Mouse (Mus musculus): ENCODE measurements around the gene Samsn1. TPM values are rescaled to one million over a fixed set of nuclear protein-coding genes. Genes with fewer than 3 reads are reported as not detected.

Gene Samsn1
- total and polyA plus RNA-seq, 2 experiments from 2014 or later, result 0.19 to 1.2 TPM

DNA sequence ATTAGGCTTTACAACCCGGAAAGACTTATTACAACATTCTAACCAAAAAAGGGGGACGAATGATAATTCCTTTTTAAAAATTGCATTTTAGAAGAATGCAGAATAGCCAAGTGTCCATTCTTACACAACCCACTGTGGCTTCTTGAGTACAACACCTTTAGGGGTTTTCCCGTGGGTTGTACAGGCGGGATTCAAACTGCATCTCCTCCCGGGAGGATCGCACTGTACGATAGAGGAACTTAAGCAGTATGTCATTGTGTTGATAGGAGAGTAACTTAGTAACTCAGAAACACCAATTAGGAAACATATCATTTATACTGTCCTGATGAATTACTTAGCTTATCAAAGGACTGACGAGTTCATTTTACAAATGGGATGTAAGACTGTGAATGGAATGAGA lies 149.8 kb downstream of the Samsn1 start:
- Histone ChIP-seq H3K36me3 (replicated peaks; ENCODE audit: control insufficient read depth, insufficient read depth, low read length) (no peaks in the 10 kb centered on the region), H3K4me3 (ENCODE audit: low read depth, low read length) (no peak overlapping the region), H3K4me1 (ENCODE audit: control insufficient read depth, insufficient read depth) (no peaks in the 10 kb centered on the region; the same call in 1 of the 2 replicates), H3K27ac (ENCODE audit: low read depth) (no peak overlapping the region), H3K4me2 (ENCODE audit: low read depth, low read length) (no peak overlapping the region), H3K27me3 (ENCODE audit: control insufficient read depth, insufficient read depth, low read length) (no peaks in the 10 kb centered on the region), H3K9me3 (replicated peaks; ENCODE audit: control insufficient read depth, low read length) (no peaks in the 10 kb centered on the region), H3K9ac (replicated peaks; ENCODE audit: low read depth, low read length) (no peak overlapping the region)
- ATAC-seq (ENCODE audit: insufficient read depth, low read depth), result no peak
- no peak for DNase-seq (ENCODE audit: low spot score)
- TF ChIP-seq CTCF (IDR thresholded peaks at IDR 0.05; ENCODE audit: low read depth) (no peak), EP300 (IDR thresholded peaks at IDR 0.05; ENCODE audit: low read depth) (no peak)
- WGBS, result 78% methylated on average over 8 of the region's 8 CpGs

DNA sequence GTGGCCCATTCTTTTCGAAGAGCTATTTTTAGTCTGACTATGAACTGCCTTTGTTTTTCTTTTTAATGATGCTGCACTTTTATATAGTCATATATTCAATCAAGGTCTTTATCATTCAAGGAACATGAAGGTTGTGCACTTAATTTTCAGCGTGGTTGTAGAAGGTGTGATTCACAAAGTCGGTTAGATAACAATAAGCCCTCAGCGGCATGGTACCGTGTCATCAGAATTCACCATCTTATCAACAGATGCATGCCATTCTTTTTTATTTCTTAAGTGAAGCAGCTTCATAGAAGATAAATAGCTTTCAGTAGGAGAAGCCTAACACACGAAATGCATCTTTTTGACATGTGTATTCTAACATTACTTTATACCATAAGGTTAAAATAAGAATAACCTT lies 154.7 kb downstream of the Samsn1 start:
- no peak overlapping the region for H3K4me3 ChIP-seq (ENCODE audit: low read depth, low read length)
- H3K9me3 ChIP-seq (replicated peaks; ENCODE audit: control insufficient read depth, low read length), result no peaks in the 10 kb centered on the region
- no peak overlapping the region for H3K4me2 ChIP-seq (ENCODE audit: low read depth, low read length)
- no peaks in the 10 kb centered on the region for H3K27me3 ChIP-seq (ENCODE audit: control insufficient read depth, insufficient read depth, low read length)
- ATAC-seq (ENCODE audit: insufficient read depth, low read depth) (no peak), DNase-seq (ENCODE audit: low spot score) (no peak)
- WGBS, result 61% methylated on average over 6 of the region's 6 CpGs
- TF ChIP-seq EP300 (IDR thresholded peaks at IDR 0.05; ENCODE audit: low read depth) (no peak), CTCF (IDR thresholded peaks at IDR 0.05; ENCODE audit: low read depth) (no peak)
- H3K9ac ChIP-seq (replicated peaks; ENCODE audit: low read depth, low read length), result no peak overlapping the region
- no peaks in the 10 kb centered on the region for H3K36me3 ChIP-seq (replicated peaks; ENCODE audit: control insufficient read depth, insufficient read depth, low read length)
- H3K27ac ChIP-seq (ENCODE audit: low read depth), result no peak overlapping the region
- no peaks in the 10 kb centered on the region for H3K4me1 ChIP-seq (ENCODE audit: control insufficient read depth, insufficient read depth)

DNA sequence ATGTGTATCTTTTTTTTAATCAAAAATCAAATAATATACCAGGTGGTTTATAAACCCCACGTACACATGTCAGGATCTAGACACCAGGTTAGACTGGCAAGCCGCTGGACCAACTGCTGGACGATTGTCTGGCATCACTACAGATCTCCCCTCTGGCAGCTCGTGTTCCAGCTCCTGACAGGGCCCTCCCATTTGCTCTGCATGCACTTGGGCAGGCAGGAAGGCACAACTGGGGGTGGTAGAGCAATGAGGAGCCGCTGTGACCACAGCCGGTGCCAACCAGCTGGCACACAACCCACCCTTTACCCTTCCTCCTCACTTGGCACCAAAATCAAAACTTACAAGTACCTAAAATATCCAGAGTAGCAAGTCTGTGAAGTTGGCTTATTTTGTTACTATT lies 156.6 kb downstream of the Samsn1 start:
- Histone ChIP-seq H3K9ac (replicated peaks; ENCODE audit: low read depth, low read length) (no peak overlapping the region), H3K27me3 (ENCODE audit: control insufficient read depth, insufficient read depth, low read length) (no peaks in the 10 kb centered on the region), H3K4me1 (ENCODE audit: control insufficient read depth, insufficient read depth) (no peaks in the 10 kb centered on the region), H3K27ac (ENCODE audit: low read depth) (no peak overlapping the region), H3K4me3 (ENCODE audit: low read depth, low read length) (no peak overlapping the region), H3K4me2 (ENCODE audit: low read depth, low read length) (no peak overlapping the region), H3K36me3 (replicated peaks; ENCODE audit: control insufficient read depth, insufficient read depth, low read length) (no peaks in the 10 kb centered on the region), H3K9me3 (replicated peaks; ENCODE audit: control insufficient read depth, low read length) (no peaks in the 10 kb centered on the region)
- ATAC-seq (ENCODE audit: insufficient read depth, low read depth) (no peak), DNase-seq (ENCODE audit: low spot score) (no peak)
- WGBS, result 69% methylated on average over 6 of the region's 6 CpGs
- no peak for TF ChIP-seq EP300 (IDR thresholded peaks at IDR 0.05; ENCODE audit: low read depth)
- TF ChIP-seq CTCF (IDR thresholded peaks at IDR 0.05; ENCODE audit: low read depth), result no peak

DNA sequence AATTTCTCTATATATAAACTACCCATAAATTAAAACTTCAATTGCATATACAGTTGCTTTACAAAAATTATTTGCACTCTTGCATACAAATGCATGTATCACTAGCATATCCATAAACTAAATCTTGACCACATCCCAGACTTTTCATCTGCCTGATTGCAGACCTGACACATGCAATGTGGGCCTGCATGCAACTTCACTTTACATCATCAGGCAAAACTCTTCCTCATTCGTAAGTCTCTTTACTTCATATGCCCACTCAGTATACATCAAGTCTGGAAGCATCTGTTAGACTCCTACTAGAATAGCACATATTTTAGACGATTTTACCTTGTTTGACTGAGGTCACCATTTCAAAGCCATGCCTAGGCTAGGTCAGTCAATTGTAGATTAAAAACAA lies 157.4 kb downstream of the Samsn1 start:
- no peaks in the 10 kb centered on the region for H3K9me3 ChIP-seq (replicated peaks; ENCODE audit: control insufficient read depth, low read length)
- H3K4me2 ChIP-seq (ENCODE audit: low read depth, low read length), result no peak overlapping the region
- DNase-seq (ENCODE audit: low spot score) (no peak), ATAC-seq (ENCODE audit: insufficient read depth, low read depth) (no peak)
- H3K27me3 ChIP-seq (ENCODE audit: control insufficient read depth, insufficient read depth, low read length), result no peaks in the 10 kb centered on the region
- 69% methylated on average over 2 of the region's 2 CpGs for WGBS
- no peaks in the 10 kb centered on the region for H3K4me1 ChIP-seq (ENCODE audit: control insufficient read depth, insufficient read depth)
- H3K4me3 ChIP-seq (ENCODE audit: low read depth, low read length), result no peak overlapping the region
- TF ChIP-seq EP300 (IDR thresholded peaks at IDR 0.05; ENCODE audit: low read depth) (no peak), CTCF (IDR thresholded peaks at IDR 0.05; ENCODE audit: low read depth) (no peak)
- no peaks in the 10 kb centered on the region for H3K36me3 ChIP-seq (replicated peaks; ENCODE audit: control insufficient read depth, insufficient read depth, low read length)
- no peak overlapping the region for H3K9ac ChIP-seq (replicated peaks; ENCODE audit: low read depth, low read length)
- H3K27ac ChIP-seq (ENCODE audit: low read depth), result no peak overlapping the region

DNA sequence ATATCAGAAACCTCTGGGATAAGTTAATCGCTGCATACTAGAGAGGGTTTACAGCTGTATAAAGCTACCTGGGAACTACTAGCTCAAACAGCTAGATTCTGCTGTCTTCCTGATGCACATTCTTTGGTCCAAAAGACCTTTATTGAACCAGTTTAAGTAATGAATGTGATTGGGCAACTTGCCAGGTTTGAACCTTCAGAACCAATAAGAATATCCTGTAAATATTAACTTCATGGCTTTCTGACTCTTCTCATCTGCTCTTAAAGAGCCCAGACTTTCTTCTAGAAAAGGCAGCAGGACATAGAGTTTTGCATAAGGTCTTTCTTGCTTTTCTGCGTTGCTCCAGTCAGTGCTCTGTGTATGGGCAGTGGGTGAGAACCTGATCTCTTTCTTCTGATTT lies 165.7 kb downstream of the Samsn1 start:
- H3K9me3 ChIP-seq (replicated peaks; ENCODE audit: control insufficient read depth, low read length), result no peaks in the 10 kb centered on the region
- DNase-seq (ENCODE audit: low spot score) (no peak), ATAC-seq (ENCODE audit: insufficient read depth, low read depth) (no peak)
- TF ChIP-seq CTCF (IDR thresholded peaks at IDR 0.05; ENCODE audit: low read depth), result no peak
- no peak for TF ChIP-seq EP300 (IDR thresholded peaks at IDR 0.05; ENCODE audit: low read depth)
- H3K4me2 ChIP-seq (ENCODE audit: low read depth, low read length), result no peak overlapping the region
- no peaks in the 10 kb centered on the region for H3K27me3 ChIP-seq (ENCODE audit: control insufficient read depth, insufficient read depth, low read length)
- no peaks in the 10 kb centered on the region for H3K4me1 ChIP-seq (ENCODE audit: control insufficient read depth, insufficient read depth)
- no peak overlapping the region for H3K9ac ChIP-seq (replicated peaks; ENCODE audit: low read depth, low read length)
- no peak overlapping the region for H3K27ac ChIP-seq (ENCODE audit: low read depth)
- H3K4me3 ChIP-seq (ENCODE audit: low read depth, low read length), result no peak overlapping the region
- 90% methylated on average over 2 of the region's 2 CpGs for WGBS
- H3K36me3 ChIP-seq (replicated peaks; ENCODE audit: control insufficient read depth, insufficient read depth, low read length), result no peaks in the 10 kb centered on the region

DNA sequence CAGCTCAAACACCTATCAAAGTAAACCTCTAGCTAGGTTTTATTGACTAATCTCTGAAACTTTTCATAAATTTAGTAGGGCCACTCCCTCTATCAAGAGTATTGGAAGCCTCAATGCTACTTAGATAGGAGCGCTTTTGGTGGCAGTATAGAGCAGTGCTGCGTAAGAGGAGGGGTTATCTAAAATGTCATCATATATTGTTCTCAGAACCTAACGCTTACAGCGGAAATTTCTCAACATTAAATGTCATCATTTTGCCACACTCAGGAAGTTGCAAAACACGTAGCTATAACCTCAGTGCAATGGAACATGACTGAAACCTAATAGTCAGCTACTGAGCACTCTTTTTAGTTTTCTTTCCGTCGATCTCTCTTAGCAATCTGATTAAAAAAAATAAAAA lies 166.7 kb downstream of the Samsn1 start:
- TF ChIP-seq EP300 (IDR thresholded peaks at IDR 0.05; ENCODE audit: low read depth), result no peak
- no peak for TF ChIP-seq CTCF (IDR thresholded peaks at IDR 0.05; ENCODE audit: low read depth)
- Histone ChIP-seq H3K9ac (replicated peaks; ENCODE audit: low read depth, low read length) (no peak overlapping the region), H3K4me1 (ENCODE audit: control insufficient read depth, insufficient read depth) (no peaks in the 10 kb centered on the region), H3K27ac (ENCODE audit: low read depth) (no peak overlapping the region), H3K27me3 (ENCODE audit: control insufficient read depth, insufficient read depth, low read length) (no peaks in the 10 kb centered on the region), H3K36me3 (replicated peaks; ENCODE audit: control insufficient read depth, insufficient read depth, low read length) (no peaks in the 10 kb centered on the region), H3K9me3 (replicated peaks; ENCODE audit: control insufficient read depth, low read length) (no peaks in the 10 kb centered on the region), H3K4me2 (ENCODE audit: low read depth, low read length) (no peak overlapping the region), H3K4me3 (ENCODE audit: low read depth, low read length) (no peak overlapping the region)
- ATAC-seq (ENCODE audit: insufficient read depth, low read depth) (no peak), DNase-seq (ENCODE audit: low spot score) (no peak)
- WGBS, result 68% methylated on average over 7 of the region's 7 CpGs

Data from heart, postnatal 0 days (tissue).